Comparison of ENCODE assay signal across 8 mouse cellular contexts in genomic region chr3:145989576-145990081, GRCm38 (mm10). TPM values are rescaled to one million over a fixed set of nuclear protein-coding genes. Genes with fewer than 3 reads are reported as not detected.
DNase-seq lines count a peak whose midpoint lies in the region; ATAC-seq and TF ChIP-seq lines count a peak whose summit lies in the region.

No protein-coding gene starts in this region.

- intact Hi-C loops in heart, adult 2 months (cut with DNase I), result loop anchor here (5.0 kb wide), 1 partner anchor 37 kb away; no protein-coding TSS in a partner anchor
- intact Hi-C loops in heart, postnatal 10 days (cut with DNase I), result loop anchor here (2.0 kb wide), 1 partner anchor 25 kb away; no protein-coding TSS in a partner anchor

- H3K4me1 ChIP-seq in heart, adult 2 months (ENCODE audit: control insufficient read depth, insufficient read depth, low read length), result no peaks in the 10 kb centered on the region; the same call in 1 of the 2 replicates
- H3K4me1 ChIP-seq in forebrain, embryonic 16.5 days (replicated peaks; ENCODE audit: control insufficient read depth, insufficient read depth, low read length), result peaks cover 19% of the 10 kb centered on the region

- H3K36me3 ChIP-seq in heart, adult 2 months (ENCODE audit: control insufficient read depth, insufficient read depth, low read length), result no peaks in the 10 kb centered on the region
- H3K36me3 ChIP-seq in C2C12 (ENCODE audit: control insufficient read depth, insufficient read depth), result no peaks in the 10 kb centered on the region
- H3K36me3 ChIP-seq in forebrain, embryonic 16.5 days (ENCODE audit: control insufficient read depth, insufficient read depth), result no peaks in the 10 kb centered on the region

- no peaks in the 10 kb centered on the region for H3K9me3 ChIP-seq in forebrain, embryonic 16.5 days (ENCODE audit: control insufficient read depth, low read length)

- no peaks in the 10 kb centered on the region for H3K79me2 ChIP-seq in heart, adult 2 months (replicated peaks; ENCODE audit: control insufficient read depth, insufficient read depth, low read length)
- H3K79me2 ChIP-seq in C2C12 (ENCODE audit: control insufficient read depth, insufficient read depth), result no peaks in the 10 kb centered on the region

- no peak for DNase-seq in heart, adult 2 months
- no peak for DNase-seq in heart, postnatal 10 days
- peak; percentile 18 for DNase-seq in lung, postnatal 10 days
- no peak for DNase-seq in right cerebral cortex, postnatal 36 days (ENCODE audit: low spot score in 2 of 2)
- no peak for DNase-seq in Muller cell, postnatal 12 days (ENCODE audit: inconsistent ontology term)

- TF ChIP-seq POLR2A in heart, adult 2 months (IDR thresholded peaks at IDR 0.05; ENCODE audit: insufficient read depth, low read depth, low read length), result no peak

- H3K27me3 ChIP-seq in heart, adult 2 months (ENCODE audit: control insufficient read depth, insufficient read depth, low read length), result peaks cover 2% of the 10 kb centered on the region; the same call in 1 of the 2 replicates
- no peaks in the 10 kb centered on the region for H3K27me3 ChIP-seq in C2C12 (ENCODE audit: control insufficient read depth, insufficient read depth, insufficient read length)
- H3K27me3 ChIP-seq in forebrain, embryonic 16.5 days (replicated peaks; ENCODE audit: control insufficient read depth, insufficient read depth, low read length), result peaks cover 4% of the 10 kb centered on the region; the same call in 1 of the 2 replicates

- no peak for ATAC-seq in forebrain, embryonic 16.5 days
- no peak for ATAC-seq in inflammation-experienced regulatory T-cells, adult 6 months

- peak overlapping the region; percentile 82 for H3K9ac ChIP-seq in heart, adult 2 months (ENCODE audit: low read depth, low read length)
- no peak overlapping the region for H3K9ac ChIP-seq in forebrain, embryonic 16.5 days (replicated peaks; ENCODE audit: low read depth, low read length)

- H3ac ChIP-seq in C2C12 (ENCODE audit: control insufficient read depth, insufficient read length, low read depth), result no peak overlapping the region

- 28% methylated on average over 11 of the region's 11 CpGs for WGBS in heart, adult 2 months
- 3% methylated on average over 11 of the region's 11 CpGs for WGBS in forebrain, embryonic 16.5 days

- no peak for TF ChIP-seq EP300 in heart, adult 2 months (IDR thresholded peaks at IDR 0.05; ENCODE audit: insufficient read depth, low read depth, low read length)

- H3K79me3 ChIP-seq in C2C12 (ENCODE audit: low read depth), result no peaks in the 10 kb centered on the region

- peak overlapping the region; percentile 63 for H3K4me2 ChIP-seq in forebrain, embryonic 16.5 days (ENCODE audit: low read length)

- peak overlapping the region; percentile 87 for H3K27ac ChIP-seq in heart, adult 2 months
- H3K27ac ChIP-seq in forebrain, embryonic 16.5 days (ENCODE audit: low read length), result no peak overlapping the region

- peak; percentile 45 for TF ChIP-seq CTCF in heart, adult 2 months (IDR thresholded peaks at IDR 0.05)
- TF ChIP-seq CTCF in C2C12 (IDR thresholded peaks at IDR 0.05; ENCODE audit: control insufficient read depth, insufficient read depth, insufficient read length), result no peak

- H3K4me3 ChIP-seq in heart, adult 2 months, result peak overlapping the region; percentile 72
- peak overlapping the region; percentile 45 for H3K4me3 ChIP-seq in C2C12 (ENCODE audit: insufficient read depth, poor library complexity, severe bottlenecking)
- peak overlapping the region; percentile 74 for H3K4me3 ChIP-seq in forebrain, embryonic 16.5 days (replicated peaks; ENCODE audit: low read length)

TF ChIP-seq in C2C12, 6 proteins besides CTCF, POLR2A, EP300 and RAD21:
- TF ChIP-seq MYOG (IDR thresholded peaks at IDR 0.05; ENCODE audit: control insufficient read depth, extremely low read depth, insufficient read length) (no peak), MAX (IDR thresholded peaks at IDR 0.05) (no peak), FOSL1 (IDR thresholded peaks at IDR 0.05; ENCODE audit: insufficient read depth, low read length, poor library complexity, severe bottlenecking) (no peak), MYOD1 (IDR thresholded peaks at IDR 0.05; ENCODE audit: control insufficient read depth, insufficient read length, low read depth) (no peak), CEBPB (IDR thresholded peaks at IDR 0.05; ENCODE audit: low read depth) (no peak), USF1 (IDR thresholded peaks at IDR 0.05; ENCODE audit: low read depth) (no peak)

RNA-seq across cellular contexts. Expression of gene Syde2, which starts 2.0 kb away (rescaled TPM):
- 10 to 100 TPM; 13.8 to 15.8 TPM for total RNA-seq in heart, adult 2 months (2021)
- 7.5 and 13.4 TPM in 2 replicates for polyA plus RNA-seq in heart, adult 2 months (2012; rRNA removed)
- total RNA-seq in heart, postnatal 10 days (2021), result 10 to 100 TPM; 27.4 to 29.0 TPM
- 2.6 TPM for polyA plus RNA-seq in C2C12 (2012; fragmentation: generic; extraction: Trizol)
- polyA plus RNA-seq in forebrain, embryonic 16.5 days (2015; fragmentation: Nextera tagmentation; extraction: Ambion mirVana), result 0.61 and 0.82 TPM in 2 replicates
- polyA plus RNA-seq in inflammation-experienced regulatory T-cells, adult 6 months (2017; shearing (Covaris generic)), result under 1 TPM in 1 of 3 experiments, not detected in 2; 0.13 TPM

RNA-seq across cellular contexts. Expression of gene 2410004B18Rik, which starts 51.8 kb away (rescaled TPM):
- 10 to 100 TPM; 17.9 to 20.8 TPM for total RNA-seq in heart, adult 2 months (2021)
- polyA plus RNA-seq in heart, adult 2 months (2012; rRNA removed), result 9.0 and 9.2 TPM in 2 replicates
- 10 to 100 TPM; 22.6 to 23.1 TPM for total RNA-seq in heart, postnatal 10 days (2021)
- polyA plus RNA-seq in C2C12 (2012; fragmentation: generic; extraction: Trizol), result 22.9 TPM
- 75.8 and 81.0 TPM in 2 replicates for polyA plus RNA-seq in forebrain, embryonic 16.5 days (2015; fragmentation: Nextera tagmentation; extraction: Ambion mirVana)
- polyA plus RNA-seq in inflammation-experienced regulatory T-cells, adult 6 months (2017; shearing (Covaris generic)), result 10 to 100 TPM; 13.8 to 21.9 (median 20.6) TPM
